Mouse (Mus musculus): ENCODE data around the gene Opcml.

GRCm38 (mm10) chr9:28101981-28102380 lies 311.4 kb downstream of the Opcml start:
- TF ChIP-seq POLR2A (IDR thresholded peaks at IDR 0.05; ENCODE audit: borderline replicate concordance, insufficient read depth, low read length) (no peak), CTCF (IDR thresholded peaks at IDR 0.05; ENCODE audit: borderline replicate concordance, insufficient read depth, low read depth, low read length) (no peak)

Data from cerebellum, adult 2 months (tissue).